Mouse (Mus musculus): ENCODE results near the gene Dennd4c. TPM values are rescaled to one million over a fixed set of nuclear protein-coding genes. Genes with fewer than 3 reads are reported as not detected.

Dennd4c gene
- total RNA-seq (2015) (34.7 and 39.4 TPM in 2 replicates), total RNA-seq (2017) (18.9 and 28.7 TPM in 2 replicates)

GRCm38 (mm10) chr4:86748336-86749291 lies at the start of gene Dennd4c:
TSS of gene Dennd4c (plus strand) at chr4:86748555.
- peak; percentile 90 for ATAC-seq (replicated peaks; ENCODE audit: poor library complexity)

- no peak for ATAC-seq (replicated peaks; ENCODE audit: poor library complexity)
Measured at GRCm38 (mm10) chr4:86699161-86699865, 49.0 kb upstream of the Dennd4c start.

- ATAC-seq (replicated peaks; ENCODE audit: poor library complexity) = 0 out of 2 replicates have a peak, but pooled peaks have one; percentile 45
Measured at GRCm38 (mm10) chr4:86708801-86709200, 39.6 kb upstream of the Dennd4c start.

GRCm38 (mm10) chr4:86710034-86710650 lies 38.2 kb upstream of the Dennd4c start:
- ATAC-seq (replicated peaks; ENCODE audit: poor library complexity) = no peak

- ATAC-seq (replicated peaks; ENCODE audit: poor library complexity) = no peak
Measured at GRCm38 (mm10) chr4:86710666-86711215, 37.6 kb upstream of the Dennd4c start.

- peak; percentile 58 for ATAC-seq (replicated peaks; ENCODE audit: poor library complexity)
Measured at GRCm38 (mm10) chr4:86712751-86713195, 35.6 kb upstream of the Dennd4c start.

GRCm38 (mm10) chr4:86713518-86713917 lies 34.8 kb upstream of the Dennd4c start:
- ATAC-seq (replicated peaks; ENCODE audit: poor library complexity) = no peak

GRCm38 (mm10) chr4:86715341-86715740 lies 33.0 kb upstream of the Dennd4c start:
- no peak for ATAC-seq (replicated peaks; ENCODE audit: poor library complexity)

- ATAC-seq (replicated peaks; ENCODE audit: poor library complexity) = no peak
Measured at GRCm38 (mm10) chr4:86717176-86717575, 31.2 kb upstream of the Dennd4c start.

- ATAC-seq (replicated peaks; ENCODE audit: poor library complexity) = no peak
Measured at GRCm38 (mm10) chr4:86718878-86719577, 29.3 kb upstream of the Dennd4c start.

- ATAC-seq (replicated peaks; ENCODE audit: poor library complexity) = no peak
Measured at GRCm38 (mm10) chr4:86721856-86722358, 26.4 kb upstream of the Dennd4c start.

- ATAC-seq (replicated peaks; ENCODE audit: poor library complexity) = peak; percentile 76
Measured at GRCm38 (mm10) chr4:86725175-86725574, 23.2 kb upstream of the Dennd4c start.

GRCm38 (mm10) chr4:86726141-86726540 lies 22.2 kb upstream of the Dennd4c start:
- ATAC-seq (replicated peaks; ENCODE audit: poor library complexity) = no peak

- ATAC-seq (replicated peaks; ENCODE audit: poor library complexity) = no peak
Measured at GRCm38 (mm10) chr4:86729829-86730228, 18.5 kb upstream of the Dennd4c start.

- ATAC-seq (replicated peaks; ENCODE audit: poor library complexity) = peak; percentile 50; the same call in 1 of the 2 replicates
Measured at GRCm38 (mm10) chr4:86734088-86734841, 14.1 kb upstream of the Dennd4c start.

GRCm38 (mm10) chr4:86739308-86739993 lies 8.9 kb upstream of the Dennd4c start:
- ATAC-seq (replicated peaks; ENCODE audit: poor library complexity) = peak; percentile 99

- ATAC-seq (replicated peaks; ENCODE audit: poor library complexity) = no peak
Measured at GRCm38 (mm10) chr4:86749361-86749841, 1.0 kb downstream of the Dennd4c start.

- ATAC-seq (replicated peaks; ENCODE audit: poor library complexity) = peak; percentile 21
Measured at GRCm38 (mm10) chr4:86750346-86750945, 2.1 kb downstream of the Dennd4c start.
